Mouse (Mus musculus): Measurements from ENCODE around the gene Stum.

Stum gene

GRCm38 (mm10) chr1:180384486-180384885, 98.8 kb downstream of the Stum start:
- no peak for DNase-seq (ENCODE audit: low spot score)

GRCm38 (mm10) chr1:180383884-180384283, 99.4 kb downstream of the Stum start:
- no peak for DNase-seq (ENCODE audit: low spot score)
